Mouse (Mus musculus) small intestine, adult 10 weeks (tissue): Measurements from ENCODE around the gene Phf12. TPM values are rescaled to one million over a fixed set of nuclear protein-coding genes. Genes with fewer than 3 reads are reported as not detected.

Experiments
- polyA plus RNA-seq: library from polyadenylated mRNA; stranded (reverse); fragments of 350-450 nt; fragmentation: Illumina TruSeq; extraction: RNeasy Lipid Tissue Mini Kit (QIAGEN cat#74804); gene quantifications from one replicate; pipeline ENCODE4 v1.2.3, GENCODE M21; 2014; ENCODE audit warnings: low replicate concordance

The Phf12 gene
- 12.8 TPM for polyA plus RNA-seq

GRCm38 (mm10) chr11:77982441-77982905 lies at the start of gene Phf12:
Gene Phf12 (plus strand): TSS chr11:77982754.

GRCm38 (mm10) chr11:78031947-78032808 lies 49.6 kb downstream of the Phf12 start, which contains the start of gene Dhrs13:
Gene Dhrs13 (plus strand): TSS chr11:78032280.

GRCm38 (mm10) chr11:78037831-78038752 lies 55.5 kb downstream of the Phf12 start, which contains the start of gene Flot2:
Gene Flot2 (plus strand): TSS chr11:78037931.

Other genes with a start within 250 kb of the Phf12 start
- 30.9 TPM for gene Myo18a, start 219.5 kb upstream of the Phf12 start, polyA plus RNA-seq
- not detected for gene Gm10277, start 195.0 kb upstream of the Phf12 start, polyA plus RNA-seq
- gene Pipox, start 88.7 kb upstream of the Phf12 start, polyA plus RNA-seq: 47.9 TPM
- gene Sez6, start 52.0 kb upstream of the Phf12 start, polyA plus RNA-seq: not detected
- 1.0 TPM for gene Dhrs13, start 49.5 kb downstream of the Phf12 start, polyA plus RNA-seq
- gene Flot2, start 55.2 kb downstream of the Phf12 start, polyA plus RNA-seq: 0.37 TPM
- gene Eral1, start 97.6 kb downstream of the Phf12 start, polyA plus RNA-seq: 2.7 TPM
- gene Fam222b, start 111.9 kb downstream of the Phf12 start, polyA plus RNA-seq: 7.3 TPM
- 1.4 TPM for gene Traf4, start 182.8 kb downstream of the Phf12 start, polyA plus RNA-seq
- gene Nek8, start 193.9 kb downstream of the Phf12 start, polyA plus RNA-seq: 0.97 TPM
- 5.6 TPM for gene Tlcd1, start 194.0 kb downstream of the Phf12 start, polyA plus RNA-seq
- 432 TPM for gene Rpl23a, start 200.8 kb downstream of the Phf12 start, polyA plus RNA-seq
- 0.93 TPM for gene Rab34, start 205.7 kb downstream of the Phf12 start, polyA plus RNA-seq
- 0.89 TPM for gene Proca1, start 210.6 kb downstream of the Phf12 start, polyA plus RNA-seq